Mouse (Mus musculus) forebrain, postnatal 0 days (tissue): ENCODE measurements at regions not wholly inside any gene's neighbourhood (a gene's known extent, or its start where the extent isn't known, plus 50 kb on each side); places are given as distances from the start of the nearest gene placed in this dataset.

ENCODE experiments used
- ATAC-seq: fragments of 200-750 bp; cut with Nextera tagmentation; 2 replicates; pipeline ENCODE4 v1.8.0; 2017; ENCODE audit warnings: mild to moderate bottlenecking, moderate library complexity
- DNase-seq: peaks from one replicate; pipeline ENCODE4 v3.0.0-alpha.2; 2015
- H3K27ac ChIP-seq: fragments of 300-500 bp; sonication (generic); 2 replicates; pipeline ENCODE4 v1.5.1; 2014; ENCODE audit warnings: low read depth, mild to moderate bottlenecking, antibody characterized with exemption, low read length, moderate library complexity, mixed read lengths
- H3K27me3 ChIP-seq: fragments of 300-500 bp; sonication (generic); 2 replicates; pipeline ENCODE4 v1.6.1; 2014; ENCODE audit warnings: mild to moderate bottlenecking, low read length, mixed read lengths; ENCODE audit not compliant: insufficient read depth
- H3K36me3 ChIP-seq: fragments of 300-500 bp; sonication (generic); 2 replicates; pipeline ENCODE4 v1.6.1; 2014; ENCODE audit warnings: mild to moderate bottlenecking, moderate library complexity; ENCODE audit not compliant: insufficient read depth
- H3K4me1 ChIP-seq: fragments of 300-500 bp; sonication (generic); 2 replicates; pipeline ENCODE4 v1.6.1; 2014; ENCODE audit warnings: antibody characterized with exemption; ENCODE audit not compliant: insufficient read depth
- H3K4me2 ChIP-seq: fragments of 300-500 bp; sonication (generic); 2 replicates; pipeline ENCODE4 v1.6.1; 2014; ENCODE audit warnings: low read depth, mild to moderate bottlenecking, moderate library complexity
- H3K4me3 ChIP-seq: fragments of 300-500 bp; sonication (generic); 2 replicates; pipeline ENCODE4 v1.5.1; 2014; ENCODE audit warnings: low read depth, low read length, mixed read lengths
- H3K9ac ChIP-seq: fragments of 300-500 bp; sonication (generic); 2 replicates; pipeline ENCODE4 v1.6.1; 2014; ENCODE audit warnings: mild to moderate bottlenecking
- H3K9me3 ChIP-seq: fragments of 300-500 bp; sonication (generic); 2 replicates; pipeline ENCODE4 v1.6.1; 2016; ENCODE audit warnings: low read length
- CTCF ChIP-seq: sonication (generic); IDR thresholded peaks from 2 replicates; pipeline ENCODE4 v1.5.1; 2016; ENCODE audit warnings: antibody characterized with exemption, control low read depth, low read depth
- WGBS: fragments of 180-500 bp; shearing (Covaris S2); extraction: QIAGEN DNeasy Blood & Tissue Kit; methylation state at CpG from one replicate; pipeline ENCODE4 v1.1.7; 2014; 5-methylcytosine and 5-hydroxymethylcytosine counted together

DNA sequence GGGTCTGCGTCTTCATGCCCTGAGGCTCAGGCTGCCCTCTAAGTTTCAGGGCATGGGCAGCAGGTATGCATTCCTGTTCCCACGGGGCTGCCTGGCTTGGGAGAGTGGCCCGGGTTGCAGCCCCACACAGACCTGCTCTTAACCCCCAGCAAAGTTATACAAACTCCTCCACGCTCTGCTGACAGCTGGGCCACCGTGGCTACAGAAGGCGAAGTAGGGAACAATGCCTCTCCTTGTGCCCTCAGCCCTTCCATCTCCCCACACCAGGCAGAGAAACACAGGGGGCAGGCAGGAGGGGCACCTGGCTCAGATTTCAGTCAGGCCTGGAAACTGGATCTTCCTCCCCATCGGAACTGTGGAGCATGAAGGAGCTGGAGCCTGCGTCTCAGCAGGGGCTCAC is 135.5 kb upstream of the Lhx1 start:
- Histone ChIP-seq H3K4me2 (no peak overlapping the region), H3K27me3 (no peaks in the 10 kb centered on the region; the same call in 1 of the 2 replicates), H3K27ac (no peak overlapping the region), H3K9me3 (no peaks in the 10 kb centered on the region), H3K4me3 (no peak overlapping the region), H3K36me3 (no peaks in the 10 kb centered on the region), H3K4me1 (no peaks in the 10 kb centered on the region), H3K9ac (no peak overlapping the region)
- ATAC-seq (no peak), DNase-seq (no peak)
- no peak for TF ChIP-seq CTCF
- 18% methylated on average over 8 of the region's 8 CpGs for WGBS

GRCm38 (mm10) chr11:84659370-84659937 is 134.1 kb upstream of the Lhx1 start:
- no peak for DNase-seq
- Histone ChIP-seq H3K4me3 (no peak overlapping the region), H3K9me3 (no peaks in the 10 kb centered on the region), H3K27me3 (no peaks in the 10 kb centered on the region; the same call in 1 of the 2 replicates), H3K27ac (no peak overlapping the region), H3K4me1 (no peaks in the 10 kb centered on the region), H3K36me3 (no peaks in the 10 kb centered on the region), H3K4me2 (no peak overlapping the region), H3K9ac (no peak overlapping the region)
- WGBS: 86% methylated on average over 7 of the region's 7 CpGs
- ATAC-seq: no peak
- no peak for TF ChIP-seq CTCF

DNA sequence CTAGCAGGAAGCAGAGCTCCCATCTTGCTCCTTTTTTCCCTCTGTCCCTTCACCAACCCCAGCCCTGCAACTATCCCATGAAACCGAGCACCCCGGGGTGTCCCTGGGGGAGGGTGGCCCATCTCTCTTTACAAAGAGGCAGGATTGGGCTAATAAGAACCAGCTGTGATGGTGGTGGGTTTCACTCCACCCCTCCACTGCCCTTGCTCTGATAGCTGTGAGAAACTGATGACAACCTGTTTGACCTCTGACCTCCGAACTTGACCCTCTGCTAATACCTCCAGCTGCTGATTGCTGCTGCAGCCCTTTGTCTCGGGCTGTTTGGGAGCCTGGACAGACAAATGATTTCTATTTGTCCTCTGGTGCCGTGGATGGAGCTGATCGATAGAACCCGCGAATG is 128.1 kb upstream of the Lhx1 start:
- Histone ChIP-seq H3K27ac (no peak overlapping the region), H3K4me1 (no peaks in the 10 kb centered on the region), H3K27me3 (peaks cover 5% of the 10 kb centered on the region; the same call in 1 of the 2 replicates), H3K4me3 (no peak overlapping the region), H3K4me2 (no peak overlapping the region), H3K36me3 (no peaks in the 10 kb centered on the region), H3K9ac (no peak overlapping the region), H3K9me3 (no peaks in the 10 kb centered on the region)
- WGBS: 51% methylated on average over 8 of the region's 8 CpGs
- TF ChIP-seq CTCF: no peak
- DNase-seq: no peak
- ATAC-seq: no peak

GRCm38 (mm10) chr11:84648899-84649298 is 123.6 kb upstream of the Lhx1 start:
- H3K4me1 ChIP-seq: no peaks in the 10 kb centered on the region
- no peak overlapping the region for H3K4me2 ChIP-seq
- no peaks in the 10 kb centered on the region for H3K9me3 ChIP-seq
- ATAC-seq (no peak), DNase-seq (no peak)
- H3K4me3 ChIP-seq: no peak overlapping the region
- no peak overlapping the region for H3K27ac ChIP-seq
- TF ChIP-seq CTCF: no peak
- no peak overlapping the region for H3K9ac ChIP-seq
- peaks cover 6% of the 10 kb centered on the region; the same call in 1 of the 2 replicates for H3K27me3 ChIP-seq
- H3K36me3 ChIP-seq: no peaks in the 10 kb centered on the region
- WGBS: 95% methylated on average over 5 of the region's 5 CpGs

DNA sequence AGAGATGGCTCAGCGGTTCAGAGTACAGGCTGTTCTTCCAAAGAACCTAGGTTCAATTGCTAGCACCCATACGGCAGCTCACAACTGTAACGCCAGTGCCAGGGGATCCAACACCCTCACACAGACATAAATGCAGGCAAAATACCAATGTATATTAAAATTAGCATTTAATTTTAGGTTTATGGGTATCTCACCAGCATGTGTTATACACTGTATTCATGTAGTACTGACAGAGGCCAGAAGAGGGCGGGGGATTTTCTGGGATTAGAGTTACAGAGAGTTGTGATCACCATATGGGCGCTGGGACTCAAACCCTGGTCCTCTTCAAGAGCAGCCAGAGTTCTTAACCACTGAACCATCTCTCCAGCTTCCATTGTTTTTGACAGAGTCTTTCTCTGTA is 121.8 kb upstream of the Lhx1 start:
- H3K9ac ChIP-seq: no peak overlapping the region
- WGBS: 94% methylated on average over 5 of the region's 5 CpGs
- no peak for ATAC-seq
- no peak overlapping the region for H3K27ac ChIP-seq
- DNase-seq: no peak
- no peak overlapping the region for H3K4me3 ChIP-seq
- H3K4me1 ChIP-seq: peaks cover 6% of the 10 kb centered on the region; the same call in 1 of the 2 replicates
- TF ChIP-seq CTCF: no peak
- H3K9me3 ChIP-seq: no peaks in the 10 kb centered on the region
- H3K36me3 ChIP-seq: no peaks in the 10 kb centered on the region
- H3K27me3 ChIP-seq: peaks cover 3% of the 10 kb centered on the region; the same call in 1 of the 2 replicates
- H3K4me2 ChIP-seq: no peak overlapping the region

DNA sequence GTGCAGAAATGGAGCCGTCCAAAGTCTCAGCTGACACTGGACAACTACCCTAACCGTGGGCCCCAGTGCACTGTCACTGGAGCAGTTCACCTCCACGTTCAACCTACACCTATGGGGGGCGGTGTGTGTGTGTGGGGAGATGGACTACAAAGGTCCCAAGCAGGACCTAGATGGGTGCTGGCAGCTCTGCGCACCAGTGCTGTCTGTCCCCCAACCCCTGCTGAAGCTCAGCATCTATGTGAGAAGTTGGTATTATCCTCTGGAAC is 117.7 kb upstream of the Lhx1 start:
- Histone ChIP-seq H3K27ac (no peak overlapping the region), H3K9me3 (no peaks in the 10 kb centered on the region), H3K4me3 (peak overlapping the region; percentile 57), H3K36me3 (no peaks in the 10 kb centered on the region), H3K9ac (peak overlapping the region; percentile 83), H3K27me3 (no peaks in the 10 kb centered on the region; the same call in none of the 2 replicates), H3K4me2 (peak overlapping the region; percentile 91), H3K4me1 (peaks cover 11% of the 10 kb centered on the region; the same call in 1 of the 2 replicates)
- 42% methylated on average over 5 of the region's 5 CpGs for WGBS
- ATAC-seq: peak; percentile 23; the same call in 1 of the 2 replicates
- no peak for TF ChIP-seq CTCF
- DNase-seq: no peak

DNA sequence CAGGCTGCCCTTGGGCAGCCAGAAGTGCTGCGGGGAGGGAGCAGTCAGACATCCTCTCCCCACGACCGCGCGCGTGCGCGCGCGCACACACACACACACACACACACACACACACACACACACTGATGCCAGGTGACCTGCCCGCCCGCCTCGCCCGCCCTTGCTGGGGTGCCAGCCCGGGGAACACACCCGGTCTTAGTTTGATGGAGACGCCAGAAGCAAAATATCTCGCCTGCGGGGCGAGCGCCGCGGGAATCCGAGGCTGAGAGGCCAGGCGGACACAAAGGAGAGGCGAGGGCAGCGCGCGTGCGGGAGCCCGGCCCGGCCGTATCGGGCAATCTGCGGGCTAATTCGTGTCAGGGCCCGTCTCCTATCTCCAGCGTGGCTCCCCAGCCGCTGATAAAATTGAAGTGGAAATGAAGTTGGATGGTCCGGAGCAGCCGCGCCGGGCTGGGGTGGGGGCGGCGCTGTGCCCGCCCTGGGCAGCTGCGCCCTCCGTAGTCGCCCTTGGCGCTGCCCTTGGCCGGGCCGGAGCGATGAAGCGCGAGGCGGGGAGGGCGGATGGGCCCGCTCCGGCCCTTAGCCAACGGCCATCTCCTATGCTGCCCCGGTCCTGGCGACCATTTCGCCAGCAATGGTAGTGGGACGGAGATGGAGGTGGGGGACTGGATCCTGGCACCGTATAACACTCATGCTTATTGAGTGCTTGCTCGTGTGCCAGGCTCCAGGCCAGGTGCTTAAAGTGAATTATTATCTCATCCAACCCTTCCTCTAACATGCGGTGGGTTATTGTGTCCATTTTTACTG is 117.2 kb upstream of the Lhx1 start:
- Histone ChIP-seq H3K27ac (no peak overlapping the region; the same call in 1 of the 2 replicates), H3K27me3 (no peaks in the 10 kb centered on the region; the same call in none of the 2 replicates), H3K9me3 (no peaks in the 10 kb centered on the region), H3K4me1 (peaks cover 11% of the 10 kb centered on the region; the same call in 1 of the 2 replicates), H3K4me2 (peak overlapping the region; percentile 91), H3K36me3 (no peaks in the 10 kb centered on the region), H3K4me3 (peak overlapping the region; percentile 57), H3K9ac (peak overlapping the region; percentile 83)
- 2% methylated on average over 63 of the region's 67 CpGs for WGBS
- DNase-seq: peak; percentile 61
- peak; percentile 67 for ATAC-seq
- TF ChIP-seq CTCF: no peak
